Mouse (Mus musculus): ENCODE measurements at regions not wholly inside any gene's neighbourhood (a gene's known extent, or its start where the extent isn't known, plus 50 kb on each side); places are given as distances from the start of the nearest gene placed in this dataset.

DNA sequence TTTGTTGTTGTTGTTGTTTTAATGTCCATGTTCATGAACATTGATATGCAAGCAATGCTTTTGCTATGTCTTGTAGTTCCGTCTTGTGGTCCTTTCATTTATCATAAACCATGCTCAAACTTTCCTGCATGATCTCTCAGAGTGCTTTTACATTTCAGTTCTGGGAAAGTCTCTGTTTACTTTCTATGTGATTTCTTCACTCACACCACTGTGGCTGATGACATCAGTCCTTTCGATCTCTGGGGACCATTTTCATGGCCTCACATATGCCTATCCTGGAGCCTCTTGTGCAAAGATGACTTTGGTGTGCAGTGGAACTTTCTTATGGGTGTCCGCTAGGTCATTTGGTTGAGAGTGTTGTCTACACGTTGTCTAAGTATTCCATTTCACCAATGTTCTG is 105.1 kb downstream of the Bcl2l11 start:
- TF ChIP-seq EP300 (IDR thresholded peaks at IDR 0.05; ENCODE audit: low read depth) (no peak), CTCF (IDR thresholded peaks at IDR 0.05; ENCODE audit: low read depth) (no peak)
